Mouse (Mus musculus) spleen, adult 2 months (tissue): ENCODE results near the gene Etv1. TPM values are rescaled to one million over a fixed set of nuclear protein-coding genes. Genes with fewer than 3 reads are reported as not detected.

Experiments
- DNase-seq, 2 experiments: peaks; one replicate each; pipeline versions ENCODE4 v3.0.0 to v3.0.0-alpha.2; 2012 to 2021; ENCODE audit warnings: low spot score in 2 of 2, low read depth in 1 of 2
- H3K27ac ChIP-seq: fragments of 200-500 bp; 2 replicates; pipeline ENCODE4 v1.5.1; 2012; ENCODE audit warnings: low read length, inconsistent platforms; ENCODE audit not compliant: insufficient read depth
- H3K27me3 ChIP-seq: fragments of 200-500 bp; 2 replicates; pipeline ENCODE4 v1.6.1; 2012; ENCODE audit warnings: mild to moderate bottlenecking, moderate library complexity, low read length, inconsistent platforms; ENCODE audit not compliant: control insufficient read depth, insufficient read depth
- H3K36me3 ChIP-seq: fragments of 200-500 bp; 2 replicates; pipeline ENCODE4 v1.6.1; 2012; ENCODE audit warnings: mild to moderate bottlenecking, low read length, inconsistent platforms; ENCODE audit not compliant: control insufficient read depth, insufficient read depth
- H3K4me1 ChIP-seq: fragments of 200-500 bp; 2 replicates; pipeline ENCODE4 v1.6.1; 2011; ENCODE audit warnings: inconsistent platforms; ENCODE audit not compliant: control insufficient read depth, insufficient read depth, insufficient read length
- H3K4me3 ChIP-seq: fragments of 200-500 bp; 2 replicates; pipeline ENCODE4 v1.5.1; 2011; ENCODE audit warnings: mild to moderate bottlenecking, inconsistent platforms; ENCODE audit not compliant: insufficient read depth, insufficient read length; ENCODE audit errors: extremely low read depth
- CTCF ChIP-seq: fragments of 200-500 bp; IDR thresholded peaks from 2 replicates; pipeline ENCODE4 v1.5.1; 2011; ENCODE audit warnings: mild to moderate bottlenecking, inconsistent platforms; ENCODE audit not compliant: insufficient read depth, insufficient read length, insufficient replicate concordance; ENCODE audit errors: extremely low read depth
- POLR2A ChIP-seq: fragments of 200-500 bp; IDR thresholded peaks from 2 replicates; pipeline ENCODE4 v1.6.1; 2011; ENCODE audit warnings: low read depth, low read length, inconsistent platforms
- WGBS: fragments of 180-500 bp; shearing (Covaris S2); methylation state at CpG from one replicate; pipeline ENCODE4 v1.1.7; 2018; 5-methylcytosine and 5-hydroxymethylcytosine counted together
- polyA plus RNA-seq: library from polyadenylated mRNA; depleted of rRNA; stranded (reverse); fragments of >200 nt; gene quantifications from 2 replicates; pipeline ENCODE4 v1.2.3, GENCODE M21; 2012

Gene Etv1
- polyA plus RNA-seq, 1 experiment = 1.5 TPM

DNA sequence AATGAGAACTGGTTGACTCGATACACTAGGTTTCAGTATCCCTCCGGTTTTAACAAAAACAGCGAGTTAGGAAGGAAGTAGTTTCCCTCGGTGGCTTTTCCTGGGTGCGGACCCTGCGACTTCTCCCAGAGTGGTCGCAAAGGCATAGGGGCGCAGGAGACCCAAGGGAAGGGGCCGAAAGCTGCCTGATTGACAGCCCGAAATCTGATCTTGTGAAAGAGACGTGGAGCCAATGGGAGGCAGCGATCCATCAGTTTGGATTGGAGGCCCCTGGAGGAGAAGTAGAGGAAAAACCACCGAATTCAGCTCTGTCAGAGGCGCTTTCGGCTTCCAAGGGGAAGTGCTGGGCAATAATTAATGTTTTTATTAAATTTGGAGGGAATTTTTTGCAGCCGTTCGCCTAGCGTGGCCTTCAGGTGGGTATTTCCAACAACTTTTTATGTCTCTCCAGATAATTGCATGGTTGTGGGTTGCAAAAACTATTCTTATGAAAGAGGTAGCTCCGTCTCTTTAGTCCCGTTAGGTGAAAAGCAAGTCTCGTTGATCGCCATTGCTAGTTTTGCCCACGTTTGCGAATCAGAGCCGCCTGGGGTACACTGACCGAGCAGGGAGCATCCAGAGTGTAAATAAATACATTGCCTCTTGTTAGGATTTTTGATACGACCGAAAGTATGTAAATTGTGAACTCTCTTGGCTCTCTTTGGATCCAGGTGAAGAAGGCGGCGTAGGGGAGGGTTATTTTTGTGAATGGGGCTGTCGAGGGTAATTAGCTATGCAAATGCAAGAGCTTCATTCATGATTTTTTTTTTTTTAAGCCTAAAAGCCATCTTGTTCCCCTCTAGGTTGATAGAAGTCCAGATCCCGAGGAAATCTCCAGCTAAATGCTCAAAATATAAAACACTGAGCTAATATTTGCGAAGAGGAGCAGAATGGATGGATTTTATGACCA, 1.1 kb downstream of the Etv1 start:
- WGBS = under 1% methylated on average over 33 of the region's 33 CpGs
- TF ChIP-seq POLR2A (no peak), CTCF (no peak)
- DNase-seq = peak in 1 of 2 experiments; percentile 6
- peaks cover 2% of the 10 kb centered on the region; the same call in 1 of the 2 replicates for H3K27me3 ChIP-seq
- peak overlapping the region; percentile 65 for H3K4me3 ChIP-seq
- peak overlapping the region; percentile 47 for H3K27ac ChIP-seq
- no peaks in the 10 kb centered on the region for H3K4me1 ChIP-seq
- no peaks in the 10 kb centered on the region for H3K36me3 ChIP-seq

DNA sequence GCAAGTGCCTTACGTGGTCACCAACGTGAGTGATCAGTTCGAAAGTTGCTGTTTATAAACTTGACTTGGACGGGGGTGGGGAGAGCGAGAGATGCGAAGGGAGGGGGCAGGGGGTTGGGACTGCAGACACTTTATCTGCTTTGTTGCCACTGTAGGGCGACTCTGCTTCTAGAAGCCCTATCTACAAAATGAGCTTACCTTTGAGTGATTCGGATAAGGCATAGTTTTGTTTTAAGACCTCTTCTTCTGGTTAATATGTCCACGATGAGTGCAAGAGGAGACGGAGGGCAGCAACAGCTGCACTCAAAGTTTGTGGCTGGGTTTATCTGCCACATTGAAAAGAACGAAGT, 1.8 kb downstream of the Etv1 start:
- DNase-seq = no peak
- 1% methylated on average over 11 of the region's 11 CpGs for WGBS
- TF ChIP-seq POLR2A (no peak), CTCF (no peak)
- Histone ChIP-seq H3K27me3 (peaks cover 2% of the 10 kb centered on the region; the same call in 1 of the 2 replicates), H3K4me3 (no peak overlapping the region), H3K36me3 (no peaks in the 10 kb centered on the region), H3K27ac (no peak overlapping the region), H3K4me1 (no peaks in the 10 kb centered on the region)

DNA sequence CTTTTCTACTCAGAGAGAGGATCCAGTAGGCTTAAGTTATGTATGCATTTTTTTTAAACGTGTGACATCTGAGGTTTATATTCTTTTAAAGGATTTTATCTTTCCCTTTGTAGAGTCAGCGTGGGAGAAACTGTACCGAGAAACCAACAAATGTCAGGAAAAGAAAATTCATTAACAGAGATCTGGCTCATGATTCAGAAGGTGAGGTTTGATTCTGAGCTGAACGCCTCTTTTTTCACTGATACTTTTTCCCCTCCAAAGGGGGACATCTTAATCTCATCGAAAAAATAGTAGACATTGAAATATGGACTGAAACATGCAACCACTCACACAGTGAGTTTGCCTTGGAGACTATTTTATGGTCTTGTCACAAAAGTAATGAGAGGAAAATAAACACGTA, 2.5 kb downstream of the Etv1 start:
- Histone ChIP-seq H3K4me1 (no peaks in the 10 kb centered on the region), H3K27me3 (peaks cover 2% of the 10 kb centered on the region; the same call in 1 of the 2 replicates), H3K27ac (no peak overlapping the region), H3K36me3 (no peaks in the 10 kb centered on the region), H3K4me3 (no peak overlapping the region)
- no peak for TF ChIP-seq CTCF
- no peak for TF ChIP-seq POLR2A
- 76% methylated on average over 6 of the region's 6 CpGs for WGBS
- DNase-seq = no peak

DNA sequence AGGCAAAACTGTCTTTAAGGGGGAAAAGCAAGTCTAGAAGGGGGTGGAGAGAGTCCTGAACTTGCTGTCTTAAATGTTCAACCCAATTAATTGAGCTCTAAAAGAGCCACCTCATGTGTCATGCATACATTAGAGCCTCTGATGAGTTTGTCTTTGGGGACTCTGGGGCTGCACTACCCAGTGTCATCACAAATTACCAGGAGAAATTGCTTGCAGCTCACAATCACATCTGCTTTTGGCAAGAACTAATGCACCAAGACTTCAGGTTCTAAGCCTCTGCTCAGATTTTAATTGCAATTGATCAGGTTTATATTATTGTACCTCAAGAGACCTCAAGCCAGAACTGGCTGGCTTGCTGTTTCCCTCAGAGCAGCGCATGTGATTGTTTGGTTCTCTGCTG, 4.1 kb downstream of the Etv1 start:
- 89% methylated on average over 1 of the region's 1 CpGs for WGBS
- Histone ChIP-seq H3K4me1 (no peaks in the 10 kb centered on the region), H3K4me3 (no peak overlapping the region), H3K27me3 (no peaks in the 10 kb centered on the region; the same call in 1 of the 2 replicates), H3K27ac (no peak overlapping the region), H3K36me3 (no peaks in the 10 kb centered on the region)
- TF ChIP-seq CTCF (no peak), POLR2A (no peak)
- DNase-seq = no peak

DNA sequence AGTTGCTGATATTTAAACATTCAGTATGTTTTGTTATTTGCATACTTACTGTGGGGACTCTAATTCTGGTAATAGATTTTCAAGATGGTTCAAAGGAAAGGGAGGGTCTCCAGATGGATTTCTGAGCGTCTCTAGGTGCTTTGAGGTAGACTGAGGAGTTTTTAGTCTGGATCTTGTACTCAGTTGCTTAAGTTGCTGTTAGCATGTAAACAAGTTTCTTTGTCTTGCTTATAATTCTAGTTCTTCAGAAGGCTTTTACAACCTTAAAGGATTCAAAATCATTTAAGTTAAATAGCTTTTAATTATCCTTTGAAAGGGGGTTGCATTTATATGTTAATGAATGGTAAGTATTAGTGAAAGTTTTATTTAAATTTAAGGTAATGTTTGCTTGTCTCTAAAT, 5.0 kb downstream of the Etv1 start:
- no peaks in the 10 kb centered on the region; the same call in 1 of the 2 replicates for H3K27me3 ChIP-seq
- no peak overlapping the region for H3K4me3 ChIP-seq
- DNase-seq = no peak
- H3K36me3 ChIP-seq = no peaks in the 10 kb centered on the region
- WGBS = 69% methylated on average over 1 of the region's 1 CpGs
- H3K4me1 ChIP-seq = no peaks in the 10 kb centered on the region
- TF ChIP-seq POLR2A = no peak
- H3K27ac ChIP-seq = no peak overlapping the region

DNA sequence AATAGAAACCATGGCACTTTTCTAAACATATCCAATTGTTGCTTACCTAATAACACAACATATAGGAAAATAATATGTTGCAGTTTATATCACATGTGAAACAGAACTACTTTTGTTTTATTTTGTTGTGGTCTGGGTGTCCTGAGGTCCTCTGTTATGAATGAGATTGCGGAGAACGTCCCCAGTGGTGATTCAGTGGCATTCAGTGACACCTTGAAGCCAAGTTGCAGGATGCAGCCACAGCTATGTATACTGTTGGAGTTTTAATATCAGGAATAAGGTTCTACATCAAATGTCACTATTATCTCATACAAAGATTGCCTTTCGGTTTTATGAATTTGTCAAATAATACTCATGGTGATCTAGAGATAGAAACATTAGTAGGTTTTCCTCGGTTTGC, 7.4 kb downstream of the Etv1 start:
- DNase-seq = no peak
- WGBS = 92% methylated on average over 4 of the region's 4 CpGs
- Histone ChIP-seq H3K4me1 (no peaks in the 10 kb centered on the region), H3K27me3 (no peaks in the 10 kb centered on the region), H3K27ac (no peak overlapping the region), H3K36me3 (no peaks in the 10 kb centered on the region), H3K4me3 (no peak overlapping the region)
- TF ChIP-seq POLR2A = no peak
- TF ChIP-seq CTCF = no peak

DNA sequence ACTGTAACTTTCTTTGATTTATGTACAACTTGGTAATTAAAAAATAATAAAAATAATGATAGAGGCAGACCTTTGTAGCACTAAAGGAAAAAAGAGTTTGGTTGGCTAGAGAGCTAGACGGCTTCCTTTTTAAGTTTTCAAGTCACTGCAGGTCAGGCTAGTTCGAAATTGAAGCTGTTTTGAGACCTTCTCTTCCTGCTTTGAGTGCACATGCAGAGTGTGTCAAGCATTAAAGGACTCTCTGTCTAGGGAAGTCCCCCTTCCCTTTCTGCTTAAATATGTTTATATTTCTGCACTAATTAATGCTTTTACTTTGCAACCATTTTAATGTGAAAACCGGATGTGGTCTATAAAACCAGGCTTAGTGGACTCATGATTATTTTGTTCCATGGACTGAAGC, 8.5 kb downstream of the Etv1 start:
- no peaks in the 10 kb centered on the region for H3K36me3 ChIP-seq
- WGBS = 30% methylated on average over 3 of the region's 3 CpGs
- no peaks in the 10 kb centered on the region for H3K27me3 ChIP-seq
- no peak overlapping the region for H3K4me3 ChIP-seq
- no peak overlapping the region for H3K27ac ChIP-seq
- H3K4me1 ChIP-seq = no peaks in the 10 kb centered on the region
- no peak for DNase-seq
- TF ChIP-seq CTCF = no peak
- no peak for TF ChIP-seq POLR2A
